Mouse (Mus musculus) embryo, embryonic 9.5 days (tissue): ENCODE data around the gene Pde4dip.

Experiments
- DNase-seq: peaks from one replicate; pipeline ENCODE4 v3.0.0-alpha.2; 2017; ENCODE audit errors: extremely low spot score

The Pde4dip gene

DNA sequence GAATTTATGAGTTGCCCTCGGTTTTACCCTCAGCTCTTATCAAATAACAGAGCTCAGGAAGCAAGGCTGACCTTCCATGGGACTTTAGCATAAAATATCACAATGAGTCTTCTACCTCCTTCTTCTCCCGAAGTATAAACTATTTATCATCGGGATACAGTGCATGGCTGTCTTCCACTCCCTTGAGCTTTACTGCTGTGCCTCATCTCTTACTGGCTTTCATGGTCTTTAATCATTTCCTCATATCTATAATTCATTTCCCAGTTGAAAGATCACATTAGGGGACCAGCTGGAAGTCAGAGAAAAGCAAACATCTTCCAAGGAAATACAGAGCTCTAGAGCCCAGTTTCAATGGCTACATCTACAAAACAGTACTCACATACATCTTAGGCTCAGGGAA, 239.5 kb downstream of the Pde4dip start:
- no peak for DNase-seq

DNA sequence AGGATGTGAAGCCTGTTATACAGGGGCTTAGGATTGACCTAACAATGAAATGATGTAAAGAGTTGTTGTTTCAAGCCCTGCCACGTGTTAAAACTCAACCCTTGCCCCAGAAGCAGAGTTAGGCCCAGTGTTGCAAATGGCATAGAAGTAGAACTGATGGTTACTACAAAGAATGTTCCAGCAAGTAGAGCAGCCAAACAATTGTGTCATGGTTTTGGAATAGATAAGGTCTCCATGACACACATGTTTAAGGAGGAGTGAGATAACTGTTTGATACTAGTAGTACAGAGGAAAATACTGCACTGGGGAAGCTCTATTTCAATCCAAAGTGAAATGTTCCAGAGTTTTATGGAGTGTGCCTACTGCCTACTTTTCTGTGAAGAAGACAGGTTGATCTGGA, 240.0 kb downstream of the Pde4dip start:
- no peak for DNase-seq

- DNase-seq = no peak
These were observed 246.5 kb downstream of the Pde4dip start for GRCm38 (mm10) chr3:97642001-97642400.

GRCm38 (mm10) chr3:97641396-97641795, 247.1 kb downstream of the Pde4dip start:
- no peak for DNase-seq
